Mouse (Mus musculus): ENCODE data around the gene Pde10a.

DNA sequence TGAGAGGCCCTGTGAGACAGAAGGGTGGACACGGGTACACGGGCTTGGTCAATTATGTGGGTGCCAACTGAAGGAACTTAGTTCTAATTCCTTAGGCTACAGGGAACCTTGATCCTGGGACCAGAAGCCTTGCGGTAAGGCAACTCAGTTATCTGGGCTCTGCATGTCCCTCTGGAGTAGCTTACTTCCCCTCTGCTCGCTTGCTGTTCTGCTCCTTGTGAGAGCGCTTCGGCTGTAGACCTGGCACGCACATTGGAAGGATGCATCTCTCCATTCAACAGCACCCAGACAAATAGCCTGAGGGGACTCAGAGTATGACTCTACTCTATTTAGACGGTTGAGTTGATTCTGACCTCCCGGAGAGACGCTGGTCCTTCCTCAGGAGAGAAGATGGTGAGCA lies 344.1 kb downstream of the Pde10a start:
- TF ChIP-seq CTCF (conservative IDR thresholded peaks at IDR 0.05; ENCODE audit: low read length) (no peak), POU5F1 (IDR thresholded peaks at IDR 0.05; ENCODE audit: borderline replicate concordance, low read length) (no peak), NANOG (IDR thresholded peaks at IDR 0.05; ENCODE audit: borderline replicate concordance, low read length) (no peak)
